Mouse (Mus musculus): ENCODE measurements at regions not wholly inside any gene's neighbourhood (a gene's known extent, or its start where the extent isn't known, plus 50 kb on each side); places are given as distances from the start of the nearest gene placed in this dataset.

GRCm38 (mm10) chr15:86631376-86631775 is 417.1 kb downstream of the Tbc1d22a start:
- TF ChIP-seq FLI1 (IDR thresholded peaks at IDR 0.05; ENCODE audit: low read length) (no peak), GATA1 (IDR thresholded peaks at IDR 0.05; ENCODE audit: borderline replicate concordance, low read length) (no peak)
